8 mouse cellular contexts compared by ENCODE assay signal in the genomic region with DNA sequence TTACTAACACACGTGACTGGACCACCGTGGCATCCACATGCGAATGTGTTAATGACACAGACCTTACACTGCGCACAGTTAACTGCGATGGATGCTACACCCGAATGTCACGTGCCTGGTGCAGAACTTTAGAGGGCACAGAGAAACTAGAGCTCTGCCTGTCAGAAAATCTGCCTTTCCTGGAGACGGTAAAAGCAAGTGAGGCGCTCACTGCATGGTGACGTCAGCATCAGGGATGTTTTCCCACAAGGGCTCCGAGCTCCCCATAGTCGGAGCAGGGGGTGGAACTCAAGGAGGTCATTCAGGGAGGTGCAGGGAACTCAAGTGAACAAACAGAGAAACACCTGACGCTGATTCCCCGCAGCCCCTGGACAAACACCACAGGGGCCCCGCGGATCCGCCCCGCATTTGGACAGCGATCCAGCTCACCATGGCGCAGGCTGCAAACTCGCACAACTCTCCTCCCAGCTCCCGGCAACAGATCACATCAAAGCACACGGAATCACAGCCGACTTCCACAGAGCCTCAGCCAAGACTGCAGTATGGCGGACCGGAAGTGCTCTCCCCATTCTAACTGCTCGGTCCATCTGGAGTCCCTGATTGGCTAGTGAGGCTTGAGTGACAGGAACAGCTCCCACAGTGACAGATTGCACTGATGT. TPM values are rescaled to one million over a fixed set of nuclear protein-coding genes. Genes with fewer than 3 reads are reported as not detected.
DNase-seq lines count a peak whose midpoint lies in the region; ATAC-seq and TF ChIP-seq lines count a peak whose summit lies in the region.

A gene (minus strand): TSS at position 539 of the 659 bp plus-strand sequence.

- DNase-seq in ES-E14 (ENCODE audit: low read depth, low spot score), result peak; percentile 82
- DNase-seq in cerebellum, adult 18-20 months, result peak; percentile 85 to 92
- DNase-seq in forelimb bud, embryonic 11.5 days (ENCODE audit: low read depth, low spot score), result peak; percentile 81
- DNase-seq in layer of hippocampus, adult 8-10 months (ENCODE audit: low spot score in 2 of 2), result peak; percentile 86
- DNase-seq in lung, embryonic 14.5 days, result peak; percentile 92
- DNase-seq in thymus, adult 18-20 months, result peak; percentile 25 to 61

- ATAC-seq in hematopoietic stem cell, adult 5-6 weeks (replicated peaks in 1 of 2; ENCODE audit: insufficient read depth in 1 of 2, low FRiP score in 2 of 2, low TSS enrichment in 1 of 2, low read depth in 1 of 2, poor library complexity in 2 of 2, severe bottlenecking in 2 of 2), result peak; percentile 98 to 100
- peak; percentile 100 for ATAC-seq in lung, embryonic 14.5 days (ENCODE audit: insufficient read depth)
- ATAC-seq in neutrophil, adult 5-6 weeks (ENCODE audit: extremely low read depth, insufficient number of reproducible peaks, low FRiP score, poor library complexity, severe bottlenecking), result peak; percentile 97

- H3K27ac ChIP-seq in ES-E14 (ENCODE audit: insufficient read depth, low read depth, low read length, poor library complexity, severe bottlenecking), result no peak within 1 kb of the TSS; the same call in 1 of the 2 replicates
- H3K27ac ChIP-seq in lung, embryonic 14.5 days (ENCODE audit: low read depth), result peak within 1 kb of the TSS; percentile 84

- peak within 1 kb of the TSS; percentile 70 for H3K4me2 ChIP-seq in lung, embryonic 14.5 days

- TF ChIP-seq CTCF in lung, embryonic 14.5 days (IDR thresholded peaks at IDR 0.05; ENCODE audit: low read depth), result no peak

- H3K27me3 ChIP-seq in lung, embryonic 14.5 days (ENCODE audit: insufficient read depth, low read length), result no peaks in the 10 kb centered on the region

- H3K4me1 ChIP-seq in ES-E14 (ENCODE audit: control insufficient read depth in 2 of 2, insufficient read depth in 2 of 2, low read length in 2 of 2, poor library complexity in 1 of 2), result no peaks in the 10 kb centered on the region; a peak in 1 of 4 replicates
- H3K4me1 ChIP-seq in lung, embryonic 14.5 days (ENCODE audit: insufficient read depth), result no peaks in the 10 kb centered on the region

- peak within 1 kb of the TSS; percentile 90 to 92 for H3K4me3 ChIP-seq in ES-E14 (ENCODE audit: insufficient read depth in 1 of 2, low read depth in 1 of 2, low read length in 2 of 2, poor library complexity in 1 of 2, severe bottlenecking in 1 of 2)
- H3K4me3 ChIP-seq in lung, embryonic 14.5 days (ENCODE audit: low read depth, low read length), result peak within 1 kb of the TSS; percentile 78

- in situ Hi-C loops in ES-E14 (cut with MboI; ENCODE audit: low sequenced_read_pairs in 2 of 2, unreplicated experiment in 2 of 2), result loop anchor here in 1 of 2 experiments (25.0 kb wide), 1 partner anchor 104 kb away; a partner anchor contains a TSS

- H3K9me3 ChIP-seq in ES-E14 (ENCODE audit: control insufficient read depth, insufficient read depth, low read depth, low read length), result no peaks in the 10 kb centered on the region
- peaks cover 6% of the 10 kb centered on the region; the same call in 1 of the 2 replicates for H3K9me3 ChIP-seq in lung, embryonic 14.5 days (ENCODE audit: low read depth, low read length)

- no peaks in the 10 kb centered on the region; the same call in 1 of the 2 replicates for H3K36me3 ChIP-seq in ES-E14 (ENCODE audit: control insufficient read depth, insufficient read depth, low read length, poor library complexity, severe bottlenecking)
- H3K36me3 ChIP-seq in lung, embryonic 14.5 days (ENCODE audit: insufficient read depth), result no peaks in the 10 kb centered on the region

- WGBS in lung, embryonic 14.5 days, result 4% methylated on average over 27 of the region's 27 CpGs

- peak within 1 kb of the TSS; percentile 92 for H3K9ac ChIP-seq in ES-E14 (ENCODE audit: insufficient read depth, low read depth, low read length, poor library complexity, severe bottlenecking)
- H3K9ac ChIP-seq in lung, embryonic 14.5 days, result peak within 1 kb of the TSS; percentile 79

TF ChIP-seq in ES-E14, 5 proteins besides CTCF, POLR2A, EP300 and RAD21:
- peak; percentile 76 for TF ChIP-seq CHD2 (IDR thresholded peaks at IDR 0.05; ENCODE audit: low read depth, low read length)
- no peak; the same call in 1 of the 2 replicates for TF ChIP-seq HCFC1 (IDR thresholded peaks at IDR 0.05; ENCODE audit: borderline replicate concordance, insufficient read depth, low read length)
- no peak for TF ChIP-seq MAFK (IDR thresholded peaks at IDR 0.05; ENCODE audit: insufficient read depth, low read depth, low read length)

RNA-seq across cellular contexts. Expression of the gene that starts here (rescaled TPM):
- 7.3 and 7.6 TPM in 2 replicates for total RNA-seq in ES-E14 (2012; rRNA removed)
- total RNA-seq in hematopoietic stem cell, adult 5-6 weeks (2017), result 5.7 and 8.6 TPM in 2 replicates
- total RNA-seq in layer of hippocampus, adult 8-10 months (2022), result 10 to 100 TPM; 20.5 to 26.2 (median 24.9) TPM
- 15.3 and 15.6 TPM in 2 replicates for polyA plus RNA-seq in lung, embryonic 14.5 days (2014; fragmentation: Nextera tagmentation; extraction: Ambion mirVana)
- total RNA-seq in neutrophil, adult 5-6 weeks (2017), result 5.5 and 7.9 TPM in 2 replicates
